Mouse (Mus musculus): Measurements from ENCODE around the gene Nr4a2.

DNA sequence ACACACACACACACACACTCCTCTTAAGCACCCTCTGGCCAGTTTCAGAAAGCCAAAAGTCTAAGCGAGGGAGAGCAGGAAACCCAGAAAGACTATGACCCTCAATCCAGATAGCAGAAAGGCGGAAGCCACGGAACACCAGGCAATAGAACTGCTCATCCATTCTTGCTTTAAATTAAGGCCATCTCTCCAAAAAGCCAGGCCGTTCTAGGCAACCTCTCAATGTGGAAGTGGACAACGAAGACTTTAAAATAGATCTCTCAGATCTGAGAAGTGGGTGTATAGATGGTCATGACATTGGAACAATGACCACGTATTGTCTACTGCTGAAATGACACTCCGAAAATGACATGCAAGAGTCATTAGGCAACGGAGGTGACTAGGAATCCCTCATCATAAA lies 19.1 kb downstream of the Nr4a2 start:
- TF ChIP-seq CTCF (IDR thresholded peaks at IDR 0.05) (no peak), EP300 (IDR thresholded peaks at IDR 0.05) (no peak)
